Mouse (Mus musculus): ENCODE data around the gene Reep3.
A peak's percentile ranks its signal among the peaks of the same experiment; 100 is the strongest.

The Reep3 gene

DNA sequence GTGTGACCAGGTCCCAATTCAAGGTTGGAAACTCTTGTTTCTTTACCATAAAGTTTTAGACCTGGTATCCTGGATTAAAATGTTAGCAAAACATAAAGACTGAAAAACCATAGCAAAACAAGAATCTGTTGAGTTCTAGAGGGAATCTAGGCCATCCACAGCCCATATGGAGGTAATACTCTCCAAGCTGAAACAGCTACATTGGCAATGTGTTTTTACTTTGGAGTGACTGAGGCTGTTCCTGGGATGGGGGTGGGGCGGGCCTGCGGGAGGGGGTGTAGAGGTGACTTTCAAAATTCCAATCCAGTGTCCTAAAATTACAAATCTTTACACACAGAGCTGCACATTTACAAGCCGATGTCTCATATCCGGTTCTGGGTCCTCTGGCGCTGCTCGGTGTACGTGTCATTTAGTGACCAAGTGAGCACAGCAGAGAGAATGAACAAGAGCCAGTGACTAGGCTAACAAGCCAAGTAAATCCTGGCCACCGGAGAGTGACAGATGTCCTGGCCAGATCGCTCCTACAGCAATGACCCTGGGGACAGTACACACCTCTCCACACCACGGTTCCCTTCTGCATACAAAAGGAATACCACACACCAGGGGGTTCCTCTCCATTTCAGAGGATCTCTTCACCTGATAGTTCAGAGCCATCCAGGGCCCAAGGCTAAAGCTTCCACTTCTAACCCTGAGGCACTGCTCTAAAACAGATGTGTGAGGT lies 13.1 kb downstream of the Reep3 start:
- DNase-seq (ENCODE audit: low read depth, low spot score), result peak; percentile 48

- DNase-seq (ENCODE audit: low read depth, low spot score), result no peak
Measured at GRCm38 (mm10) chr10:67082531-67082930, 14.2 kb downstream of the Reep3 start.

GRCm38 (mm10) chr10:67081206-67082007 lies 15.3 kb downstream of the Reep3 start:
- no peak for DNase-seq (ENCODE audit: low read depth, low spot score)

DNA sequence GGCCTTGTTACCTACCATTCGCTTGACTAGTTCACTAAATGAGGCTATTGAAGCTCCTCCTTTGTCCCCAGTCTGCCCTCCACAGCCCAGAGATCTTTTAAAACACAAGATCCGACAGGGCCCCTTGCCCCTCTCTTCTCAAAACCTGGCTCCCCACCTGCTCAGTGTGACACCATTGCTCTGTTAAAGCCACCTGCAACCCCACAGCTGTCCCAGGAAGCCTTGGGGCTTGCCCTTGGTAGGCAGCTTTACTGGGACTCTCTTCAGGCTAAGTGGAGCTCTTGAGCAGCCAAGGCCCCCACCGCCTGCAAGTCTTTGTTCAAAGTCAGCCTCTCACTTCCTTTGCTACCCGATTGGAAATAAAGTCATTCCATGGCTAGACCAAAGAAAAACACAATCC lies 17.7 kb downstream of the Reep3 start:
- no peak for DNase-seq (ENCODE audit: low read depth, low spot score)

GRCm38 (mm10) chr10:67075931-67076878 lies 20.5 kb downstream of the Reep3 start:
- no peak for DNase-seq (ENCODE audit: low read depth, low spot score)

- no peak for DNase-seq (ENCODE audit: low read depth, low spot score)
Measured at GRCm38 (mm10) chr10:67073577-67073976, 23.2 kb downstream of the Reep3 start.

DNA sequence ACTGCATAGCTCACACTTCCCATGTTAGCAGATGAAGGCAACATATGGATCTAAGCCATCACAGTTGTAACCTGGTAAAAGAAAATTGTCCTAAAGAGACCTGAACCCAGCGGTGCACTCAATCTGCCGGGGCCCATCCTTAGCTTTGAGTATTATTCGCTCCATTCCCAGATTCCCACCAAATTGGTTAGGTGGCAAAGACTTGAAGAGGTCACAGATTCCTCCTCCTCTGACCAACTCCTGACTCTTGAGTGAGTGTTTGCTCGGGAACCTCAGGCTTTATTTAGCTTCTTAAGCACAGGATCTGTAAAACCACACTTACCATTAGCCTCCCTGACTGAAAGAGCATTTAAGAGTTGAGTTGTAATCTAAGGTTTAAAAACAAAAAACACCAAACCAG lies 24.1 kb downstream of the Reep3 start:
- no peak for DNase-seq (ENCODE audit: low read depth, low spot score)

GRCm38 (mm10) chr10:67071884-67072283 lies 24.9 kb downstream of the Reep3 start:
- DNase-seq (ENCODE audit: low read depth, low spot score), result no peak

DNA sequence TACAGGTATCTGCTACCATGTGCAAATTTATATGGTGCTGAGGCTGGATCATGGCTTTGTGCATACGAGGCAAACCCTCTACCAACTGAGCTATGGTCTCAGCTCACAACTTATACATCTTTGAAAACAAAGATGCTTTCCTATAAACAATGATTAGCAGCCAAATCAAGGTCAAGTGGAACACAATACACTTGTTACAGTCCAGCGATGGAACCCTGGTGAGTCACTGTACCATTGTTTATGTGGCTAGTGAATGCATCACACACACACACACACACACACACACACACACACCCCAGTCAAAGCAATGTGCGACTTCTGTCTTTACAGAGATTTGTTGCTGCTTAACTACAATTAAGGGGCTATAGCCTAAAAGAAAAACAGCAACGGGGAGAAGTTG lies 25.4 kb downstream of the Reep3 start:
- DNase-seq (ENCODE audit: low read depth, low spot score), result no peak

DNA sequence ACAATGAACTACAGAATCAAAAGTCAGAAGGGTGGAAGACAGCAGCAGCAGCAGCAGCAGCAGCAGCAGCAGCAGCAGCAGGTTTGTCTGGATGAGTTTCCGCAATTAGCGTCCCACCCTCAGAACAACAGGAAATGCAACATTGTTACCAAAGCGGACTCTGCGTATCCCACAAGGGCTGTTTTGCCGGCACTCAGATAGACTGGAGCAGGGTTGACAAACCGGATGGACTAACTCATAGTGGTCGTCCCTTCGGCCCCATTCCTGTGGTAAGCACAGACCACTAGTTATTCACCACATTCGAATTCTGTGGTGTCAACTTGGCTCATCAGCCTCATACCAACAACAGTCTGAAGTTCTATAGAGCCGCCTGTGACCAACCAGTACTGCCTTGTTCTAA lies 27.7 kb downstream of the Reep3 start:
- DNase-seq (ENCODE audit: low read depth, low spot score), result no peak

GRCm38 (mm10) chr10:67066421-67066820 lies 30.3 kb downstream of the Reep3 start:
- DNase-seq (ENCODE audit: low read depth, low spot score), result no peak

GRCm38 (mm10) chr10:67065927-67066326 lies 30.8 kb downstream of the Reep3 start:
- no peak for DNase-seq (ENCODE audit: low read depth, low spot score)

DNA sequence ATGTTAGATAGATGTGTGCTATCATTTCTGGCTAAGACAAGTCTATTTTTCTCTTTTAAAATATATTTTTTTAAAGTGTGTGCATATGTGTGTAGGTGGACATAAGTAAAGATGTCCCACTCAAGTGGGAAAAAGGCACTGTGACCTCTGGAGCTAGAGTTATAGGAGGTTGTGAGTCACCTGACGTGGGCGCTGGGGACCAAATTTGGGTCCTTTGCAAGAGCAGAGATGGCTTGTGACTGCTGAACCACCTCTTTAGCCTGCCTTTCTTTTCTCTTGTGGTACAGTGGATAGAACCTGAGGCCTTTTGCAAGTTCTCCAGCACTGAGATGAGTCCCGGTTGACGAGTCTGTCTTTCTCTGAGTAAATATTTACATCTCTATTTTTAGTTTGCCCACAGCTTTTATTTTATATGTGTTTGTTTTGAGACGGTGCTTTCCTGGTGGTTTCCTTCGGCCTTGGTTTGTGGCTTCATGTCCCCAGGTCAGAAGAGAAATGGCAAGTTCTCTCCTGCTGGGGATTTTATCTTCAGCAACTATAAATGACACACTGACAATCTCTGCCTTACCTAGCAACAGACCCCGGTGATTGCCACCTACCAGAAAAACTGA lies 31.4 kb downstream of the Reep3 start:
- no peak for DNase-seq (ENCODE audit: low read depth, low spot score)

- DNase-seq (ENCODE audit: low read depth, low spot score), result no peak
Measured at GRCm38 (mm10) chr10:67061823-67062222, 34.9 kb downstream of the Reep3 start.

DNA sequence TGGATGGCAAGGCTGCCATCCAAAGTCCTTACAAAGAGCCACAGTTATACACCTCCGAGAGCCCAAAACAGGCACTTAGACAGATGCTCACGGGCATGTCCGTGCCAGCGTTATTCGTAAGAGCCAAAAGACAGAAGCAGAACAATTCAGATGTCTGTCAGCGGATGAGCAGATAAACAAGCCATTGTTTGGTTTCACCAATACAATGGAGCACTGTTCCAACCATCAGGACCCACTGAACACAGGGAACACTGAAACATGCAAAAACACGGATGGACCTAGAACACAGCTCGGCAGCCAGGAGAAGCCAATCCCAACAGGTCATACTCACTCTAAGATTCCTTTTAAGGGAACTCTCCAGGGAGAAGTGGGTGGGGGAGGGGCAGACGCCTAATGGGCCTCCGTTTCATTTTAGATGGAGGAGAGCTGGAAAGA lies 35.4 kb downstream of the Reep3 start:
- no peak for DNase-seq (ENCODE audit: low read depth, low spot score)

DNA sequence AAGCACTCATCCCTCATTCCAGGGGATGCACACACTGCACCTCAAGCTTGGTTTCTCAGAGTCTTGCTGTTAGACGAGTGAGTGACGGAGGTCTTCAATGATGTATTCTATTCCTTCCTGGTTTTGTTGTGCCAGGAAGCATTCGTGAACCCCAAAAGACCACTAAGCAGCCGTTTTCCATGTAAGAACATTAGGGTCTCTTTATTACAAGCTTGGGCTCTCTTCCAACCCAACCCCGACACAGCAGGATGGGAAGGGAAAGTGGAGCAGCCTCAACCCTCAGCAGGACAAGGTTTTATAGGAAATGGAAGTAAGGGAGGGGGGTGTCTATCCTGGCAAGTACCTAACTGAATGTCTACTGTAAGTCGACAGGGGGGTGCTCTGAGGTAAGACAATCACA lies 38.0 kb downstream of the Reep3 start:
- no peak for DNase-seq (ENCODE audit: low read depth, low spot score)

GRCm38 (mm10) chr10:67058297-67058696 lies 38.4 kb downstream of the Reep3 start:
- no peak for DNase-seq (ENCODE audit: low read depth, low spot score)

DNA sequence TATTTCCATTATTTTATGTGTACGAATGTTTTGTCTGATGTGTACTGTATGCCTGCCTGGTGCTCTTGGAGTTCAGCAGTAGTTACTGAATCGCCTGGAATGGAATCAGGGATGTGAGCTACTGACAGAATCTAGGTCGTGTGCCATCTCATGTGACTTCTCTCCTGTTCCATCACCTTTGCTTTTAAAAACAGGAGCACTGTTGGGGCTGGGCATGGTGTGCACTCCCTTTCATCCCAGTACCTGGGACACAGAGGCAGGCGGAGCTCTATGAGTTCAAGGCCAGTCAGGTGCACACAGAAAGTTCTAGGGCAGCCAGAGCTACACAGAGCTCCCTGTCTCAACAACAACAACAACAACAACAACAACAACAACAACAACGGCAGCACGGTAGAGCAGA lies 39.0 kb downstream of the Reep3 start:
- no peak for DNase-seq (ENCODE audit: low read depth, low spot score)

GRCm38 (mm10) chr10:67057208-67057607 lies 39.5 kb downstream of the Reep3 start:
- no peak for DNase-seq (ENCODE audit: low read depth, low spot score)

GRCm38 (mm10) chr10:67055867-67056856 lies 40.6 kb downstream of the Reep3 start:
- DNase-seq (ENCODE audit: low read depth, low spot score), result no peak
